In the genomic region with DNA sequence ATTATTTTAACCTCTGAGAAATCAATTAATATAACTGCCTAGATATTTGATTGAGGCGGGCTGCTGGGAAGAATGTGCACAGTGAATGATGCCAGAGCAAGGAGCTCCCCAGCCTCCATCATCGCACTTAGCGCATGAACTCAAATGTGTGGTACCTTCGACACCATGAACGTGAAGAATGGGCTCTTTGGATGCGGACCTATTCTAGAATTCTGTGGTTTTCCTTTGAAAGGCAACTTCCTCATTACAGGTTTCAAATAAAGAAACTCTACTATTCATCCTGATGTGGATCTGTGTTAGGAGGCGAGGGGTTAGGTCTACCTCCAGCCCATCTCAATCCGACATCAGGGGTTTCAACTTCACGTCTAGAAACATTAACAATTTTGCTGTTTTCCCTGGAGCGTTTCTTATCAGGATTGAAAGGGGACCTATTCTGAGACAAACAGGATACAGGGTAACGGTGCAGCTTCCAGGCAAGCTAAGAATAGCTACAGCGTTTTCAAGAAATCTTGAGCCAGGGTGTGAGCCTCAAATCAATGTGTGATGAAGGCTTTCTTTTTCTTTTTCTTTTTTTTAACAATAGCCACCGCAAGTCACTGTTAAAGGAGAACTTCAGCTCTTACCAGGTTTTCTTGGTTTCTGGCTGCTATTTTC, we compare ENCODE assay signal across 16 mouse cellular contexts.
DNase-seq lines count a peak whose midpoint lies in the region; ATAC-seq and TF ChIP-seq lines count a peak whose summit lies in the region.
"Had no signal": no experiment of that assay in that cellular context is flagged by ENCODE, and none has a peak within 500 bp of the region (broad histone marks: within the 10 kb centered on the region; RNA-seq: fewer than 3 reads in every experiment).

No protein-coding gene starts in this region.

- no peaks in the 10 kb centered on the region for H3K36me3 ChIP-seq in heart, embryonic 15.5 days
- H3K36me3 ChIP-seq in liver, embryonic 12.5 days = no peaks in the 10 kb centered on the region
- H3K36me3 ChIP-seq in thymus, adult 2 months (ENCODE audit: control insufficient read depth, insufficient read depth, low read length) = no peaks in the 10 kb centered on the region
- H3K36me3 ChIP-seq: limb, embryonic 10.5 days; stomach, embryonic 15.5 days had no signal

- no peaks in the 10 kb centered on the region for H3K9me3 ChIP-seq in heart, embryonic 15.5 days (replicated peaks)
- H3K9me3 ChIP-seq in liver, embryonic 12.5 days (replicated peaks) = no peaks in the 10 kb centered on the region
- H3K9me3 ChIP-seq: embryonic facial prominence, embryonic 13.5 days; limb, embryonic 10.5 days; stomach, embryonic 15.5 days had no signal

- intact Hi-C loops in heart, postnatal 25 days (cut with DNase I) = loop anchor here (10.0 kb wide), 1 partner anchor 105 kb away; no protein-coding TSS in a partner anchor

- TF ChIP-seq POLR2A in thymus, adult 2 months (IDR thresholded peaks at IDR 0.05; ENCODE audit: control insufficient read depth, extremely low read depth, insufficient read depth, low read length, poor library complexity) = no peak

- no peak for TF ChIP-seq CTCF in thymus, adult 2 months (IDR thresholded peaks at IDR 0.05; ENCODE audit: borderline replicate concordance, control insufficient read depth, extremely low read depth, insufficient read depth, low read length, poor library complexity)

- DNase-seq in heart, postnatal 25 days (ENCODE audit: low spot score) = no peak
- no peak for DNase-seq in liver
- DNase-seq in naive thymus-derived CD4-positive, alpha-beta T cell, adult 2 months (ENCODE audit: low read depth) = peak; percentile 32
- DNase-seq in thymus, adult 2 months = no peak
- DNase-seq: adrenal gland, adult 8-10 months; layer of hippocampus, postnatal 36 days; lung, adult 18-20 months; thymus, postnatal 36 days had no signal

- no peaks in the 10 kb centered on the region for H3K27me3 ChIP-seq in heart, embryonic 15.5 days
- H3K27me3 ChIP-seq in liver, embryonic 12.5 days (replicated peaks) = no peaks in the 10 kb centered on the region
- H3K27me3 ChIP-seq in thymus, adult 2 months (ENCODE audit: control insufficient read depth, insufficient read depth, low read length) = no peaks in the 10 kb centered on the region
- H3K27me3 ChIP-seq: embryonic facial prominence, embryonic 13.5 days; stomach, embryonic 15.5 days had no signal

- H3K4me2 ChIP-seq in heart, embryonic 15.5 days = no peak overlapping the region
- 0 out of 2 replicates have a peak overlapping the region, but pooled peaks have one; percentile 12 for H3K4me2 ChIP-seq in liver, embryonic 12.5 days
- H3K4me2 ChIP-seq: embryonic facial prominence, embryonic 13.5 days; stomach, embryonic 15.5 days had no signal

- 0 out of 2 replicates have a peak overlapping the region, but pooled peaks have one; percentile 5 for H3K27ac ChIP-seq in heart, embryonic 15.5 days
- H3K27ac ChIP-seq in liver, embryonic 12.5 days = no peak overlapping the region
- H3K27ac ChIP-seq in thymus, adult 2 months (ENCODE audit: control insufficient read depth, insufficient read depth, low read length) = no peak overlapping the region
- H3K27ac ChIP-seq: embryonic facial prominence, embryonic 13.5 days; limb, embryonic 10.5 days; macrophage; stomach, embryonic 15.5 days had no signal

- H3K4me1 ChIP-seq in heart, embryonic 15.5 days (replicated peaks) = peaks cover 23% of the 10 kb centered on the region
- H3K4me1 ChIP-seq in liver, embryonic 12.5 days = peaks cover 5% of the 10 kb centered on the region; the same call in 1 of the 2 replicates
- no peaks in the 10 kb centered on the region for H3K4me1 ChIP-seq in thymus, adult 2 months (replicated peaks; ENCODE audit: control insufficient read depth, insufficient read depth, low read length)
- H3K4me1 ChIP-seq: stomach, embryonic 15.5 days had no signal

- 52% methylated on average over 13 of the region's 13 CpGs for whole genome bisulfite sequencing in heart, embryonic 15.5 days
- WGBS in liver, embryonic 12.5 days (ENCODE audit: insufficient replicate concordance) = 28% methylated on average over 13 of the region's 13 CpGs
- 33% methylated on average over 13 of the region's 13 CpGs for WGBS in thymus, adult 2 months

- no peak overlapping the region for H3K4me3 ChIP-seq in heart, embryonic 15.5 days
- no peak overlapping the region for H3K4me3 ChIP-seq in liver, embryonic 12.5 days
- no peak overlapping the region for H3K4me3 ChIP-seq in thymus, adult 2 months (ENCODE audit: control insufficient read depth, insufficient read depth, low read length)
- H3K4me3 ChIP-seq: embryonic facial prominence, embryonic 13.5 days; limb, embryonic 10.5 days; stomach, embryonic 15.5 days had no signal

- no peak overlapping the region for H3K9ac ChIP-seq in heart, embryonic 15.5 days
- H3K9ac ChIP-seq in liver, embryonic 12.5 days = no peak overlapping the region
- H3K9ac ChIP-seq: embryonic facial prominence, embryonic 13.5 days; stomach, embryonic 15.5 days had no signal

- ATAC-seq in heart, embryonic 15.5 days (replicated peaks; ENCODE audit: insufficient number of reproducible peaks, insufficient read depth, low FRiP score, low read depth) = no peak
- ATAC-seq in liver, embryonic 12.5 days = no peak
- peak; percentile 68 for ATAC-seq in granulocyte monocyte progenitor cell, adult 5-6 weeks (replicated peaks; ENCODE audit: poor library complexity, severe bottlenecking)
- ATAC-seq: hindbrain, embryonic 16.5 days had no signal
